Mouse (Mus musculus) forebrain, embryonic 10.5 days (tissue): ENCODE results near the gene Sfxn5. TPM values are rescaled to one million over a fixed set of nuclear protein-coding genes. Genes with fewer than 3 reads are reported as not detected.
A peak's percentile ranks its signal among the peaks of the same experiment; 100 is the strongest.

Experiments used
- DNase-seq: peaks from one replicate; pipeline ENCODE4 v3.0.0-alpha.2; 2017; ENCODE audit warnings: low spot score; ENCODE audit errors: extremely low spot score
- H3K27ac ChIP-seq: fragments of 300-500 bp; sonication (generic); 2 replicates; pipeline ENCODE4 v1.5.1; 2016; ENCODE audit warnings: mild to moderate bottlenecking
- H3K27me3 ChIP-seq: fragments of 300-500 bp; sonication (generic); 2 replicates; pipeline ENCODE4 v1.6.1; 2016; ENCODE audit warnings: mild to moderate bottlenecking; ENCODE audit not compliant: poor library complexity, severe bottlenecking
- H3K36me3 ChIP-seq: fragments of 300-500 bp; sonication (generic); replicated peaks from 2 replicates; pipeline ENCODE4 v1.6.1; 2016; ENCODE audit warnings: mild to moderate bottlenecking, moderate library complexity
- H3K4me1 ChIP-seq: fragments of 300-500 bp; sonication (generic); 2 replicates; pipeline ENCODE4 v1.6.1; 2016
- H3K4me3 ChIP-seq: fragments of 300-500 bp; sonication (generic); 2 replicates; pipeline ENCODE4 v1.5.1; 2016; ENCODE audit warnings: mild to moderate bottlenecking, moderate library complexity
- H3K9me3 ChIP-seq: fragments of 300-500 bp; sonication (generic); 2 replicates; pipeline ENCODE4 v1.6.1; 2016; ENCODE audit warnings: mild to moderate bottlenecking, moderate library complexity
- WGBS: fragments of 180-500 bp; shearing (Covaris S2); methylation state at CpG from one replicate; pipeline ENCODE4 v1.1.7; 2016; 5-methylcytosine and 5-hydroxymethylcytosine counted together
- polyA plus RNA-seq: library from polyadenylated mRNA; unstranded; fragments of >200 nt; fragmentation: Nextera tagmentation; extraction: Ambion mirVana; gene quantifications from 2 replicates; pipeline ENCODE4 v1.2.1, GENCODE M21; 2016

The Sfxn5 gene
- polyA plus RNA-seq, 1 experiment from 2014 or later: 14.3 TPM

DNA sequence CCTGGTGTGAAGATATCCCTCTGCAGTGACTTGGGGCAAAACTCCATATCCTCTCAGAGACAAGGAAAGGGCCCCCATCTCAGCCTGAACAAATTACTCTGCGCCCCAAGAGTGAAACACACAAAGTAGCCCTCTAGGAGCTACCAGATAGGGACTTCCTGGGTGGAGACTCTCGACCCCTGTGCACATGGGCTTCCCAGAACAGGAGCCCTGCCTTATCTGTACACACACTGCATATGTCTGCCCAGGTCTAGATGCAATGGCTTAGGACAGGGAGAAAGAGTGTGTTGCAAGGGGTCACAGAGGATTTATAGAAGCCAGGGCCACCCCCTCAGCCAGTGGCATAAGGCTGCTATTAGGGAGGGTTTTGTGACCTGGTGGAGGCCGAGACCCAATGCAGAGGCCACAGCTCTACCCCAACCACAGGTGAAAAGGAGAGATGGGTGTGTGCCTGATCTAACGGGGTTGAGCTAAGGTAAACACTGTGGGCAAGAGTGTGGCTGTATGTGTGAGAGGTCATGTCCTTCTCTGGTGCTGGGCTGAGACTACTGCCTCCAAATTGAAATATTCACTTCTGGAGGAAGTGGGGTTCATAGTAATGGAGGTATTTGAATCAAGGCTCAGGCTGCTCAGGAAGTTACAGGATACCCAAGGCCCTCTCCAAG lies 44.9 kb downstream of the Sfxn5 start:
- Histone ChIP-seq H3K4me1 (peaks cover 14% of the 10 kb centered on the region), H3K36me3 (peaks cover 6% of the 10 kb centered on the region), H3K27ac (no peak overlapping the region; the same call in 1 of the 2 replicates), H3K27me3 (no peaks in the 10 kb centered on the region), H3K9me3 (no peaks in the 10 kb centered on the region), H3K4me3 (no peak overlapping the region)
- 87% methylated on average over 4 of the region's 4 CpGs for WGBS
- DNase-seq: no peak

DNA sequence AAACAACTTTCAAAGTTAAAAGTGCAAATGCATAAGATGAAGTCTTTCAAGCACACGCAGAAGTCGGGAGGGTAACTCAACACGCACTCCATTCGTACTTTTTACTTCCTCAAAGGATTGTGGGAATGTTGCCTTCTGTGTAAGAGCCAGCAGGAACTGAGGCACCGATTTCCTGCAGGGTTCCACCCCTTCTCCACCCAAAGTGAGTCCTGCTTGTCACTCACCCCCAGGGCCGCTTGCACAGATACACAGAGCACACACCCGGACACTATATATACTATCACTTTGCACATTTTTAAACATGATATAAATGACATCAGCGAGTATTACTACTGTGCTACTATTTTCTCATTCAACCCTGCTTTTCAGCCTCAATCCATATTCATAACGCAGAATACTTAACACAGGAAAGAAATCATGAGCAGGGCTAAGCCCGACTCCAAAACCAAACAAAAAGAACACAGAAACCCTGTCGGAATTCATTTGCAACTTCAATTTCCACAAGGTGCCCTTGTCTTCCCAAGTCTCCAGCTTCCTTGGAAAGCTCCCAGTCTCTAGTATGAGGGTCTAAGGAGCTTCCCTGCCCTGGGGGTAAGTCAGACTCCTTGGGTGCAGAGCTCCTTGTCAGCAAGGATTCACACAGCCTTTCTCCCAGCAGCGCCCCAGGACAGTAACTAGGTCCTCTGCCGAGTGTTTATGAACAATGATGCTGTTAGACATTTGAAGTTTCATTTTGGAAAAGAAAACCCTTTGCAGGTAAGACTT lies 46.8 kb downstream of the Sfxn5 start:
- Histone ChIP-seq H3K27ac (no peak overlapping the region), H3K36me3 (peaks cover 5% of the 10 kb centered on the region), H3K27me3 (no peaks in the 10 kb centered on the region), H3K9me3 (no peaks in the 10 kb centered on the region), H3K4me1 (0 out of 2 replicates have a peak, but pooled peaks cover 5% of the 10 kb centered on the region), H3K4me3 (no peak overlapping the region)
- WGBS: 88% methylated on average over 13 of the region's 13 CpGs
- no peak for DNase-seq

DNA sequence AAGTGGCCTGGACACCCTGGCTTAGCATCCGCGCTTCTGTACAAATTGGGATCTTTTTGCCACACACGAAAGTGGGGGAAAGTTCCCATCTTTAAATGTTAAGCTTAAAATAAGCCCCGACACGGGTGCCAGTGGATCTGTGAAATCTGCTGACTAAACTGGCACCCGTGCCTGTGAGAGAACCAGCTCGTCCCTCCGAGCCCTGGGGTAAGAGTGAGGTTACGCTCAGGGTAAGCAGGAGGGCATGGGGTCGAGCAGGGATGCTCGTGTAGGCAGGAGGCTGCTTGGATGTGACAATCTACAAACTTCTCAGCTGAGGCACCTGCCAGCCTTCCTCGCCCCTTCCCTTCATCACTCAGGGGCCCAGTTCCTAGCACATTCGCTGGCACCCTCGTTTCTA lies 52.4 kb downstream of the Sfxn5 start:
- H3K4me1 ChIP-seq: 0 out of 2 replicates have a peak, but pooled peaks cover 3% of the 10 kb centered on the region
- H3K27me3 ChIP-seq: no peaks in the 10 kb centered on the region
- 89% methylated on average over 14 of the region's 14 CpGs for WGBS
- DNase-seq: no peak
- no peaks in the 10 kb centered on the region for H3K36me3 ChIP-seq
- no peak overlapping the region for H3K4me3 ChIP-seq
- H3K9me3 ChIP-seq: no peaks in the 10 kb centered on the region
- H3K27ac ChIP-seq: no peak overlapping the region

DNA sequence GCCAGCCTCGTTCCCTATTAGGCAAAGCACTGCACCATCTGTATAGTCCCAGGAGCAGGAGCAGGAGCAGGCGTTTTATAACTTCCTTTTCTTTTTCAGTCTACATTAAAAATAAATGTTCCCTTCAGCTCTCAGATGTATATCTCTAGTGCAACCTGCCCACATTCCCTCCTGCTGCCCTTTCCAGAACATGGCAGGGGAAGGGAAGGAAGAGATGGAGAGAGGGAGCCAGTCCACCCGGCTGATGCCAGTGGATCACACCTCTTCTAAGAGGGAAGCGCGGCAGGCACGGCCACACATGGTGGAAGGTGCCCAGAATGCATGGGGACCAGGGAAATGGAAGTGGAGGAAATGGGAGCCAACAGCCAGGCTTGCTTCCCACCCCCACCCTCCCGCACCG lies 56.7 kb downstream of the Sfxn5 start:
- H3K4me3 ChIP-seq: no peak overlapping the region
- H3K27me3 ChIP-seq: peaks cover 2% of the 10 kb centered on the region; the same call in 1 of the 2 replicates
- no peak for DNase-seq
- 0 out of 2 replicates have a peak, but pooled peaks cover under 1% of the 10 kb centered on the region for H3K4me1 ChIP-seq
- H3K27ac ChIP-seq: no peak overlapping the region
- 84% methylated on average over 8 of the region's 8 CpGs for WGBS
- H3K36me3 ChIP-seq: no peaks in the 10 kb centered on the region
- no peaks in the 10 kb centered on the region for H3K9me3 ChIP-seq

DNA sequence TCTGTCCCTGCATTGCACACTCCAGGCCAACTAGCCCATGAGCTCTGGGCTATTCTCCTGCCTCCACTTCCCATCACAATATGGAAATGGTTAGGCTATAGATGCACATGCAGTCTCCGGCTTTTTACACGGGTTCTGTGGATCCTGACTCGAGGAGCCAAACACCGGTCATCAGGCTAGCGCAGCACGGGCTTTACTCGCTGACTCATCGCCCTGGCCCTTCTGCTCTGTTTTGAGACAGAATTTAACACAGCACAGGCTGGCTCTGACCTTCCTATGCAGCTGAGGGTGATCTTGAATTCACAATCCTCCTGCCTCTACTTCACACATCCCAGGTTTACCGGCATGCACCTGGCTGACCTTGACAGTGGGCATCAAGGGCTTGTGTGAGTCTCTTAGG lies 60.8 kb downstream of the Sfxn5 start:
- 94% methylated on average over 9 of the region's 9 CpGs for WGBS
- DNase-seq: no peak
- Histone ChIP-seq H3K27me3 (peaks cover 39% of the 10 kb centered on the region), H3K4me3 (no peak overlapping the region), H3K9me3 (no peaks in the 10 kb centered on the region), H3K36me3 (no peaks in the 10 kb centered on the region), H3K27ac (no peak overlapping the region), H3K4me1 (peaks cover 6% of the 10 kb centered on the region)

DNA sequence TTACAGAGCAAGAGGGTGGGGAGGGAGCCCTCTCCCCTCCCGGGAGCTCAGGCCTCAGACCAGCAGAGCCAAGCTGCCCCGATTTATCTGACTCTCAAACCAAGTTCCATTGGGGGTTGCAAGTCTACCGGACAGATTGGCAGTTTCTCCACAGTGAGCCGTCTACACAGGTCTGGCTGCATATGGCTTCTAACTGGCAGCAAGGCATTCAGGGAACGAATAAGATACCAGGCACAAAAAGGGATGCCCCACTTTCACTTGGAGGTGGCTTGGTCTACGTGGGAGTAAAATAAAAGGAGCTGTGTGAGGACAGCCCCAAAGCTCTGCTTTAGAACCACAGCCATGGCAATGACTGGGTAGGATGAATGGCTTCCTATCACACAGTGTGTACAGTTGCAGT lies 67.2 kb downstream of the Sfxn5 start:
- DNase-seq: no peak
- Histone ChIP-seq H3K9me3 (no peaks in the 10 kb centered on the region), H3K27ac (peak overlapping the region; percentile 83), H3K36me3 (no peaks in the 10 kb centered on the region), H3K4me1 (peaks cover 57% of the 10 kb centered on the region), H3K4me3 (peak overlapping the region; percentile 4; the same call in 1 of the 2 replicates), H3K27me3 (peaks cover 91% of the 10 kb centered on the region)
- WGBS: 23% methylated on average over 6 of the region's 6 CpGs

DNA sequence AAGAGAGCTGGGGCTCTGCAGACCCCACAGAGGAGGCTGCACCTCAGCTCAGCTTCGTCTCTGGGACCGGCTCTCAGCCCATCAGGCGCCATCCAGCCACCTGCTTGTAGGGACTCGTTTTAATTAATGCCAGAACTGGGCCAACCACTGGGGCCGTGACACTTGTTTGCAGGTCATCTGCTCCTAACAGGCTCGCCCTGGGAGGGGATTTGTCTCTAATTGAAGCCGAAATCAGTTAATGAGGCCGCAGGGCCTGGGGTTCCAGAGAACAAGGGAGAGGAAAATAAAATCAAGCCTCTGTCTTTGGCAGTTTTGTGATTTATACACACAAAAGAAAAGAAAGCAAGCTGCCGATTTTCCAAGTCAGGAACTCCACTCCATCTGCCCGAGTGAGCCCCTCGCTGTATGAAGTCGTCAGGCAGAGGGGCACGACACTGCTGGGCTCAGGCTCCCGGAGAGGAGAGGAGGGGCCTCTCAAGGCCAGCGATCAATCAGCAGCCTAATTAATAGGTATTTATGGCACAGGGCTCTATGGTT lies 68.2 kb downstream of the Sfxn5 start:
- peak; percentile 81 for DNase-seq
- peak overlapping the region; percentile 4 for H3K4me3 ChIP-seq
- H3K9me3 ChIP-seq: no peaks in the 10 kb centered on the region
- no peaks in the 10 kb centered on the region for H3K36me3 ChIP-seq
- peak overlapping the region; percentile 83 for H3K27ac ChIP-seq
- WGBS: 2% methylated on average over 15 of the region's 15 CpGs
- H3K4me1 ChIP-seq: peaks cover 57% of the 10 kb centered on the region
- H3K27me3 ChIP-seq: peaks cover 93% of the 10 kb centered on the region

DNA sequence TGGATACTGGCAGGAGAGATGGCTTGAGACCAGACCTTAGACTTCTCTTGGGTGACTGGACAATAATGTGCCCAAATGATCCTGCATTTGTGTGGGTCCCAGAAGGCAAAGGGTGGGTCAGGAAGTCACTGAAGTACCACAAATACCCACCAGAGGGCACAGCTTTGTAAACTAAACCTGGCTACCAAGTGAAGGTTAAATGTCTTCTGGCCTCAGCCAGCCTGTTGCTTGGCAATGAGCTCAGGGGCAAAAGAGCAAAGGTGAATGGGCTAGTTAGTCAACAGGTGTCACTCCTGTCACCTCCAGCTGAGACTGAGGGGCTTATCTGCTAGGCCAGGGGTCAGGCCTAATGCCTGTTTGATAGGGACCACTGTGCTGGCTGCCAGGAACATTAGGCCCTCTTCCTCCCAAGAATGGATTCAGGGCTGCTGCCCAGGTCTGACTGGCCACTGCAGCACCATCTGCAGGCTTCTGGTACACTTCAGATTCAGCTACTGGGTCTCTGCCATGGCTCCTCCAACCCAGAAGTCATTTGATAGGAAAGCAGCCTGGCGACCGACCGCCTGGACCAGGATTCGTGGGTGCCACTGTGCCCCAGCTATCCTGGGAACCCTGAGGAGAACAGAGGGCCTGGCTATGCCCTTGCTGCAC lies 70.2 kb downstream of the Sfxn5 start:
- WGBS: 97% methylated on average over 4 of the region's 4 CpGs
- Histone ChIP-seq H3K9me3 (no peaks in the 10 kb centered on the region), H3K4me1 (peaks cover 70% of the 10 kb centered on the region), H3K4me3 (no peak overlapping the region), H3K27me3 (peaks cover 90% of the 10 kb centered on the region), H3K27ac (peak overlapping the region; percentile 83), H3K36me3 (no peaks in the 10 kb centered on the region)
- DNase-seq: peak; percentile 45

DNA sequence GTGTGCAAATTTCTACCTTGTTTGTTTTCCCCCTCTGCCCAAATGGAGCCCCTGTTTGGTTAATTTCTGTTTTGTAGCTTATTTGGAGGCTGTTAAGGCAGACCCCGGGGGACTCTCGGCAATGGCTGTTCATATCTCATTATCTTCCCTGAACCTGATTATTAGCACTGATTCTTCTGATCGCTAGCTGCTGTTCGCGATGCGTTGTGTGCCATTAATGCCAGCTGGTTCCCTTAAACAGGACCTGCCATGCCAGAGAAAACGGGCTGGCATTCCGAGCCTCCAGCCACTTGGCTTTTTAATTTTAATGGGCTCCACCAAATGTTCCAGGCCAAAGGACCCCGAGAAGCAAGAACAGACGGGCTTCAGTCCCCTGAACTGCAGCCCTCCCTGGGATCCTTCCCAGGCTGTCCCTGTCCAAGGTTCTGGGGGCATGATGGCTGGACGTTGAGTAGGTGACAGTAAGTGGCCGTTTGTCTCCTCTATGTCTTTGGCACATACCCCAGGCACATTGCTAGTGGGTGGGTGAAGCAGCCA lies 74.1 kb downstream of the Sfxn5 start:
- no peaks in the 10 kb centered on the region for H3K36me3 ChIP-seq
- H3K27me3 ChIP-seq: peaks cover 79% of the 10 kb centered on the region
- WGBS: 87% methylated on average over 12 of the region's 12 CpGs
- H3K27ac ChIP-seq: 0 out of 2 replicates have a peak overlapping the region, but pooled peaks have one; percentile 40
- no peaks in the 10 kb centered on the region for H3K9me3 ChIP-seq
- no peak overlapping the region for H3K4me3 ChIP-seq
- peaks cover 46% of the 10 kb centered on the region for H3K4me1 ChIP-seq
- no peak for DNase-seq

DNA sequence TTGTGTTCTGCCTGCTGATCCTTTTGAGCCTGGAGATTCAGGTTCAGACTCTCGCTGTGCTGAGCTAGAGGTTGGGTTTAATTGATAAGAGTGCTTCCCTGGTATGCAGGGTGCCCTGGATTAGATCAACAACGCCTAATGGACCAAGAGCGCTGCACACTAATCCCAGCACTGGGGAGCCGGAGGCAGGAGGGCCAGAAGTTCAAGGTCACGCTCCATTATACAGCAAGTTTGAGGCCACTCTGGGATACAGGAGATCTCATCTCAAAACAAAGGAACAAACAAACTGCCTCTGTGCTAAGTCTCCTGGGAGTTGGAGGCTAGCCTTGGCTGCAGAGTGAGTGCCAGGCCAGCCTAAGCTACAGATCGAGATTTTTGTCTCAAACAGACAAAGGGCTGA lies 77.6 kb downstream of the Sfxn5 start:
- Histone ChIP-seq H3K9me3 (no peaks in the 10 kb centered on the region), H3K27ac (no peak overlapping the region), H3K4me3 (no peak overlapping the region), H3K4me1 (peaks cover 61% of the 10 kb centered on the region), H3K27me3 (peaks cover 50% of the 10 kb centered on the region), H3K36me3 (0 out of 2 replicates have a peak, but pooled peaks cover 4% of the 10 kb centered on the region)
- WGBS: 56% methylated on average over 6 of the region's 6 CpGs
- no peak for DNase-seq

DNA sequence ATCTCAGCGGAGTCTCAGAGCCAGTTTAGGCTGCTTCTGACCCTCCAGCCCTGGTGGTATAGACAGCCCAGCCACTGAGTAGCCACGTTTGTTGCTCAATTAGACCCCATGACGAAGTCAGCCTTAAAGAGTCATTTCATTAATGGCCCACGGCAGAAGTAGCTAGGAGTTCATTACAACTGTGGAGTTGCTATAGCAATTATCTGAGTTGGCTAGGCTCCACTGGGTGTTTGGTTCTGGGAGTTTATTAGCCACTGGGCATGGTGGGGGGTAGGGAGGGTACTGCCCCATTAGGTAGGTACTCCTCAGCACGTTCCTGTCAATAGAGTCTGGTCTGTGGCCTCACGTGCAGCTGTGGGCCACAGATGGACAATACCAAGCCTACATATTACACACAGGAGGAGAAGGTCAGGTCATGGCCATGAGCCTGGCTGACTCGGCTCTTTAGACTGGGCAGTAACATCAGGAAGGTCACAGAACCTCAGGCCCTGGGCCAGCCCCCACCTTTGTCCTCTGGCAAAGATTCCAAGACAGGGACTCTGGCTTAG lies 79.2 kb downstream of the Sfxn5 start:
- H3K9me3 ChIP-seq: no peaks in the 10 kb centered on the region
- 69% methylated on average over 7 of the region's 7 CpGs for WGBS
- 0 out of 2 replicates have a peak, but pooled peaks cover 4% of the 10 kb centered on the region for H3K36me3 ChIP-seq
- H3K27me3 ChIP-seq: peaks cover 37% of the 10 kb centered on the region
- no peak overlapping the region for H3K27ac ChIP-seq
- no peak for DNase-seq
- peaks cover 67% of the 10 kb centered on the region for H3K4me1 ChIP-seq
- no peak overlapping the region for H3K4me3 ChIP-seq

DNA sequence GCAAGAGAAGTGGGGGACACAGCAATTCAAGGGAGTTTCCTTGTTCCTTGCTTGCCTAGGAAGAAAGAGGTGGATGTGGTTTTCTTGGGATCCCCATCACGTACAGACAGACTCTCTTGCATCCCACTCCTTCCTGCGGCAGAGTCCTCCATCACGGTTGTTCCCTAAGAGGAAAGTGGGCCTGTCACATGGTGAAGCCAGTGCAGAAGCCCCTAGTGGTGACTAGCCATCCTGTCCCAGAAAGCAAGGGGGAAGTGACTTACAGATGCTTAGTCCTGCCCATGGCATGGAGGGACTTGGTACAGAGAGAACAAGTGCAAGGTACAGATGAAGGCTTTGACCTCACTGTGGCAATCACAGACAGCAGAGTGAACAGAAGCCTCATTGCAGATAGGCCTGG lies 79.9 kb downstream of the Sfxn5 start:
- H3K9me3 ChIP-seq: no peaks in the 10 kb centered on the region
- H3K36me3 ChIP-seq: 0 out of 2 replicates have a peak, but pooled peaks cover 4% of the 10 kb centered on the region
- H3K27me3 ChIP-seq: peaks cover 30% of the 10 kb centered on the region
- no peak for DNase-seq
- no peak overlapping the region for H3K4me3 ChIP-seq
- no peak overlapping the region for H3K27ac ChIP-seq
- peaks cover 59% of the 10 kb centered on the region for H3K4me1 ChIP-seq
- 68% methylated on average over 3 of the region's 3 CpGs for WGBS
